Mouse (Mus musculus) midbrain, embryonic 15.5 days (tissue): ENCODE measurements around the gene Gpn2. TPM values are rescaled to one million over a fixed set of nuclear protein-coding genes. Genes with fewer than 3 reads are reported as not detected.

Source experiments
- ATAC-seq: fragments of 200-750 bp; cut with Nextera tagmentation; replicated peaks from 2 replicates; pipeline ENCODE4 v1.8.0; 2017; ENCODE audit warnings: moderate TSS enrichment
- H3K27ac ChIP-seq: fragments of 300-500 bp; sonication (generic); 2 replicates; pipeline ENCODE4 v1.5.1; 2015; ENCODE audit warnings: mild to moderate bottlenecking, inconsistent platforms
- H3K27me3 ChIP-seq: fragments of 300-500 bp; sonication (generic); replicated peaks from 2 replicates; pipeline ENCODE4 v1.6.1; 2015; ENCODE audit warnings: inconsistent platforms
- H3K36me3 ChIP-seq: fragments of 300-500 bp; sonication (generic); replicated peaks from 2 replicates; pipeline ENCODE4 v1.6.1; 2015; ENCODE audit warnings: inconsistent platforms
- H3K4me1 ChIP-seq: fragments of 300-500 bp; sonication (generic); 2 replicates; pipeline ENCODE4 v1.6.1; 2015; ENCODE audit warnings: inconsistent platforms
- H3K4me2 ChIP-seq: fragments of 300-500 bp; sonication (generic); 2 replicates; pipeline ENCODE4 v1.6.1; 2015; ENCODE audit warnings: inconsistent platforms, mild to moderate bottlenecking, moderate library complexity
- H3K4me3 ChIP-seq: fragments of 300-500 bp; sonication (generic); 2 replicates; pipeline ENCODE4 v1.5.1; 2015; ENCODE audit warnings: mild to moderate bottlenecking, inconsistent platforms
- H3K9ac ChIP-seq: fragments of 300-500 bp; sonication (generic); 2 replicates; pipeline ENCODE4 v1.6.1; 2015; ENCODE audit warnings: mild to moderate bottlenecking, inconsistent platforms
- H3K9me3 ChIP-seq: fragments of 300-500 bp; sonication (generic); 2 replicates; pipeline ENCODE4 v1.6.1; 2016; ENCODE audit warnings: inconsistent platforms
- WGBS: fragments of 180-500 bp; shearing (Covaris S2); methylation state at CpG from one replicate; pipeline ENCODE4 v1.1.7; 2015; ENCODE audit warnings: mixed read lengths; 5-methylcytosine and 5-hydroxymethylcytosine counted together
- polyA plus RNA-seq: library from polyadenylated mRNA; unstranded; fragments of >200 nt; fragmentation: Nextera tagmentation; extraction: Ambion mirVana; gene quantifications from 2 replicates; pipeline ENCODE4 v1.2.1, GENCODE M21; 2015

Gpn2 gene
- polyA plus RNA-seq, 1 experiment from 2014 or later, result 18.2 TPM

DNA sequence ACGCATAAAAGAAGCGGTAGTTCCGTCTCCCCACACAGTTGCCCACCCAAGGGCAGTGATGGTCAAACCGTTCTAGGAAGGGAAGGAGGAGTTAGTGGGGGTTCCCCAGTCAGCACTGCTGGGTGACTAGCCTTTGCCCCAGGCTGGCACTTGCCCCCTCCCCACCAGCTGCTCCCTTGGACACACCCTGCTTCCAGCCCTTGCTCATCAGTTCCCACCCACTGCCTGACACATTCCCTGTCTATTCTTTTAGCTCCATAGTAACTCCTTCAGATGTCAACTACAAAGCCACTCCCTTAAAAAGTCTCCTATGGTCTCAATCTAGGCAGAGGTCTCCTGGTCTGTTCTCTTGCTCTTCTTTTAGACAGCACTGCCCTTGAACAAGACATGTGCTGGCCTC, 29.7 kb downstream of the Gpn2 start:
- no peak overlapping the region for H3K27ac ChIP-seq
- 91% methylated on average over 4 of the region's 4 CpGs for WGBS
- no peak overlapping the region for H3K4me3 ChIP-seq
- H3K9ac ChIP-seq, result no peak overlapping the region
- no peak overlapping the region for H3K4me2 ChIP-seq
- no peaks in the 10 kb centered on the region for H3K9me3 ChIP-seq
- H3K4me1 ChIP-seq, result no peaks in the 10 kb centered on the region
- peaks cover 16% of the 10 kb centered on the region for H3K36me3 ChIP-seq
- no peaks in the 10 kb centered on the region for H3K27me3 ChIP-seq
- no peak for ATAC-seq

DNA sequence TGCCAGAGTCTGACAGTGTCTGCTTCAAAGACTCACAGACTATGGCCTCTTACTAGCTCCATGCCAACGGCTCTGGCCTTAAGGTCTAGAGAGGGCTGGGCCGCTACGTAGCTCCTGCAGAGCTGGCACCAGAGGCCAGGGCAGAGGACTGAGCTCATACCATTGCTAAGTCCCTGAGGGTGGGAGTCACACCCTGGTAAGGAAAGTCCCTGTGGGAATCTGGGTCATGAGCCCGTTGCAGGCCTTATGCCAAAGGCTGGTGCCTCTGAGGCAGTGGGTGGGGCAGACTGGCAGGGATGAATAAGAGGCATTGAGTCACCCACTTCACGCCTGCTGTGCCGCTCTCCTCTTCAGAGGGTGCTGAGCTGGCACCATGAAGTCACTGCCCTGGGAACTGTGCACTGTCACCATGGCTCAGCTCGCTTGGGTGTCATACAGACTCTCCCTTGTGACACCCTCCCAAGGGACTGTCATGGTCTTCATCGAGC, 30.2 kb downstream of the Gpn2 start:
- H3K9me3 ChIP-seq, result no peaks in the 10 kb centered on the region
- no peak overlapping the region for H3K9ac ChIP-seq
- no peaks in the 10 kb centered on the region for H3K4me1 ChIP-seq
- no peaks in the 10 kb centered on the region for H3K27me3 ChIP-seq
- WGBS, result 87% methylated on average over 8 of the region's 8 CpGs
- no peak overlapping the region for H3K4me3 ChIP-seq
- ATAC-seq, result no peak
- no peak overlapping the region for H3K4me2 ChIP-seq
- H3K36me3 ChIP-seq, result peaks cover 16% of the 10 kb centered on the region
- no peak overlapping the region for H3K27ac ChIP-seq

- no peaks in the 10 kb centered on the region for H3K4me1 ChIP-seq
- H3K27ac ChIP-seq, result no peak overlapping the region
- no peaks in the 10 kb centered on the region for H3K9me3 ChIP-seq
- no peaks in the 10 kb centered on the region for H3K27me3 ChIP-seq
- no peak overlapping the region for H3K4me3 ChIP-seq
- peaks cover 16% of the 10 kb centered on the region for H3K36me3 ChIP-seq
- H3K4me2 ChIP-seq, result no peak overlapping the region
- ATAC-seq, result no peak
- WGBS, result 86% methylated on average over 10 of the region's 10 CpGs
- no peak overlapping the region for H3K9ac ChIP-seq
Observed at GRCm38 (mm10) chr4:133615416-133615815, 31.3 kb downstream of the Gpn2 start.

- H3K27me3 ChIP-seq, result no peaks in the 10 kb centered on the region
- H3K9me3 ChIP-seq, result no peaks in the 10 kb centered on the region
- WGBS, result 86% methylated on average over 11 of the region's 11 CpGs
- H3K4me1 ChIP-seq, result no peaks in the 10 kb centered on the region
- H3K36me3 ChIP-seq, result peaks cover 3% of the 10 kb centered on the region; the same call in 1 of the 2 replicates
- no peak for ATAC-seq
- H3K27ac ChIP-seq, result no peak overlapping the region
- H3K9ac ChIP-seq, result no peak overlapping the region
- no peak overlapping the region for H3K4me2 ChIP-seq
- no peak overlapping the region for H3K4me3 ChIP-seq
Observed at GRCm38 (mm10) chr4:133617936-133618335, 33.8 kb downstream of the Gpn2 start.

GRCm38 (mm10) chr4:133619473-133620136, 35.4 kb downstream of the Gpn2 start:
- Histone ChIP-seq H3K9me3 (no peaks in the 10 kb centered on the region), H3K27me3 (no peaks in the 10 kb centered on the region), H3K4me3 (no peak overlapping the region), H3K9ac (no peak overlapping the region), H3K36me3 (peaks cover 5% of the 10 kb centered on the region; the same call in 1 of the 2 replicates), H3K4me1 (no peaks in the 10 kb centered on the region), H3K4me2 (no peak overlapping the region), H3K27ac (no peak overlapping the region)
- WGBS, result 74% methylated on average over 4 of the region's 4 CpGs
- no peak for ATAC-seq

- H3K4me1 ChIP-seq, result no peaks in the 10 kb centered on the region
- no peak for ATAC-seq
- WGBS, result 95% methylated on average over 8 of the region's 8 CpGs
Observed at GRCm38 (mm10) chr4:133620668-133621067, 36.5 kb downstream of the Gpn2 start.

DNA sequence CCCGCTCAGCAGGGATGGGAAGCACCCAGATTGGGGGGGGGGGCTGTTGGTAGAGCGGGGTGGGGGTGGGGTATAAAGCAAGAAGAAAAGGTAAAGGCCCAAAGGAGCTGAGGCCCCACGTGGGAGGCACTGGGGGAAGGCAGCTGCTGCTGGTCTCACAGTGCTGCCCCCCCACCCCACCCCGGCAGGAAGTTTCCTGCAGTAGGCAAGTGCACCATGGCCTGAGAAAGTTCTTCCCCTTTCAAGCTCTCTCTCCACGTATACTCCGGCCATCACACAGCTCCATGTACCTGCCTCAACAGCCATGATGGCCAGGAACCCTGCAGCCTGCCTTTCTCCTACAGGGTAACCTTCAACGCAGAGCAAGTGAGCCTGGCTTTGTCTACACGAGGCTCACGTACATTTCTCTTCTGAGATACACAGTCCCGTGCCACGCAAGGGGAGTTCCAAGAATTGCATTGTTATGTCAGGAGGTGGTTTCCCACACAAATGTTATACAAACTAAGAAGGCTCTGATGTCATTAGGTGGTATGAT, 38.1 kb downstream of the Gpn2 start:
- 81% methylated on average over 11 of the region's 11 CpGs for WGBS
- H3K36me3 ChIP-seq, result peaks cover 8% of the 10 kb centered on the region; the same call in 1 of the 2 replicates
- no peak overlapping the region for H3K4me3 ChIP-seq
- H3K9ac ChIP-seq, result no peak overlapping the region
- H3K27me3 ChIP-seq, result no peaks in the 10 kb centered on the region
- no peak for ATAC-seq
- H3K4me2 ChIP-seq, result no peak overlapping the region
- H3K9me3 ChIP-seq, result no peaks in the 10 kb centered on the region
- no peak overlapping the region for H3K27ac ChIP-seq
- no peaks in the 10 kb centered on the region for H3K4me1 ChIP-seq

More at GRCm38 (mm10) chr4:133620668-133621067, 36.5 kb downstream of the Gpn2 start:
- Histone ChIP-seq H3K9me3 (no peaks in the 10 kb centered on the region), H3K9ac (no peak overlapping the region), H3K27me3 (no peaks in the 10 kb centered on the region), H3K36me3 (peaks cover 8% of the 10 kb centered on the region; the same call in 1 of the 2 replicates), H3K4me2 (no peak overlapping the region), H3K27ac (no peak overlapping the region), H3K4me3 (no peak overlapping the region)

DNA sequence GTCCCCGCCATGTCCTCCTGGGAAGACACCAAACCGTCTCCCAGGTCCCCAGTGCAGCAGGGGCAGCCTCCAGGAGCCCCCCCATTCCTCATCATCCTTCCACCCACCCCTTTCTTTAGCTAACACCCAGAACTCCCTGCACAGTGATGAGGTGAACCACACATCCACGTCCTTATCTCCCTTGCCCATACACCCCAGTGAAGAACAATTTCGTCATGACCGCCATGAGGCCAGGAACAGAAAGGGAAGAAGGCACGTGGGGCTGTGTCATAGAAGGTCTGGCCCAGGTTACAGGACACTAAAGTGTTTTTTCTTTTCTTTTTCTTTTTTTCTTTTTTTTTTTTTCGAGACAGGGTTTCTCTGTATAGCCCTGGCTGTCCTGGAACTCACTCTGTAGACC, 40.7 kb downstream of the Gpn2 start:
- no peaks in the 10 kb centered on the region for H3K9me3 ChIP-seq
- H3K27me3 ChIP-seq, result no peaks in the 10 kb centered on the region
- no peak overlapping the region for H3K9ac ChIP-seq
- no peaks in the 10 kb centered on the region for H3K4me1 ChIP-seq
- no peak for ATAC-seq
- no peak overlapping the region for H3K4me3 ChIP-seq
- H3K36me3 ChIP-seq, result peaks cover 8% of the 10 kb centered on the region; the same call in 1 of the 2 replicates
- no peak overlapping the region for H3K27ac ChIP-seq
- 92% methylated on average over 7 of the region's 7 CpGs for WGBS
- H3K4me2 ChIP-seq, result no peak overlapping the region

DNA sequence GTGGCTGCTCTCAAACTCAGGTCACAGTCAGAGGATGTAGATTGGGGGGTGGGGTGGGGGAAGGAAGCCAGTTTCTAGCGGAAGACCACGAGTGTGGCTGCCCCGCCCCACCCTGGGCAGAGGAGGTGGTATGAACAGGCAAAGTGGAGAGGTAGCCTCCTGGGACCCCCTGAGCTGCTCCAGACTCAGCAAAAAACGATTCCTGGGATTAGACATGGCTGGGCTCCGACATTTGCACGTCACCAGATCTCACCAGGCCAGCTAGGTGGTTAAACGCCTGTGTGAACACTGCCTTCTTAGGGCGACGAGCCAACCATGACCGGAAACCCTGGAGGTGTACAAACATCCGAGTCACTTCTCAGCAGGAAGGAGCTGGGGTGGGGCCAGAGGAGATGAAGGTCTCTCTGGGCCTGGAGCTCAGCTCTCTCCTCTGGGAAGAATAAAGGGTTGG, 41.5 kb downstream of the Gpn2 start:
- no peak overlapping the region for H3K9ac ChIP-seq
- no peaks in the 10 kb centered on the region for H3K27me3 ChIP-seq
- H3K4me2 ChIP-seq, result no peak overlapping the region
- H3K36me3 ChIP-seq, result peaks cover 8% of the 10 kb centered on the region; the same call in 1 of the 2 replicates
- H3K9me3 ChIP-seq, result no peaks in the 10 kb centered on the region
- peaks cover 6% of the 10 kb centered on the region; the same call in 1 of the 2 replicates for H3K4me1 ChIP-seq
- H3K4me3 ChIP-seq, result no peak overlapping the region
- WGBS, result 44% methylated on average over 11 of the region's 11 CpGs
- H3K27ac ChIP-seq, result no peak overlapping the region
- no peak for ATAC-seq

DNA sequence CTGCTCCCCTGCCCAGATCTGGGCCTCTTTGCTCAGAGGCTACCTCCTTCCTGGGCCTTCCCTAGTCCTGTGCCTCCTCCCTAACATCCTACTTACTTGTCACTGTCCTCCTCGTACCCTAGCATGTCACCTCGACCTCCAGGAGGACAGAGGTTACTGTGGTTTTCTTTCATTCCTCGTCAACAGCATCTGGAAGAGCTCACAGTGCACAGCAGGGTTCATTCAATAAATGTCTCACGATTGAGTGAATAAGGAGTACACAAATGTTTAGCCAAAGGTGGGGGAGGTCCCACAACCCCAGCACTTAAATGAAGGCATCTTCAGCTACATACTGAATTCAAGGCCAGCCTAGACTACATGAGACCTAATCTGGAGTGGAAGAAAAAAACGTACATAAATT, 42.1 kb downstream of the Gpn2 start:
- Histone ChIP-seq H3K4me3 (no peak overlapping the region), H3K9ac (no peak overlapping the region), H3K4me1 (peaks cover 11% of the 10 kb centered on the region), H3K36me3 (peaks cover 8% of the 10 kb centered on the region; the same call in 1 of the 2 replicates), H3K4me2 (no peak overlapping the region), H3K27ac (no peak overlapping the region), H3K9me3 (no peaks in the 10 kb centered on the region), H3K27me3 (no peaks in the 10 kb centered on the region)
- 34% methylated on average over 5 of the region's 5 CpGs for WGBS
- no peak for ATAC-seq

- 80% methylated on average over 9 of the region's 9 CpGs for WGBS
- Histone ChIP-seq H3K4me1 (peaks cover 15% of the 10 kb centered on the region), H3K27ac (no peak overlapping the region), H3K36me3 (peaks cover 8% of the 10 kb centered on the region; the same call in 1 of the 2 replicates), H3K27me3 (no peaks in the 10 kb centered on the region), H3K9ac (no peak overlapping the region), H3K9me3 (no peaks in the 10 kb centered on the region), H3K4me3 (no peak overlapping the region), H3K4me2 (no peak overlapping the region)
- no peak for ATAC-seq
Observed at GRCm38 (mm10) chr4:133626621-133627020, 42.5 kb downstream of the Gpn2 start.

DNA sequence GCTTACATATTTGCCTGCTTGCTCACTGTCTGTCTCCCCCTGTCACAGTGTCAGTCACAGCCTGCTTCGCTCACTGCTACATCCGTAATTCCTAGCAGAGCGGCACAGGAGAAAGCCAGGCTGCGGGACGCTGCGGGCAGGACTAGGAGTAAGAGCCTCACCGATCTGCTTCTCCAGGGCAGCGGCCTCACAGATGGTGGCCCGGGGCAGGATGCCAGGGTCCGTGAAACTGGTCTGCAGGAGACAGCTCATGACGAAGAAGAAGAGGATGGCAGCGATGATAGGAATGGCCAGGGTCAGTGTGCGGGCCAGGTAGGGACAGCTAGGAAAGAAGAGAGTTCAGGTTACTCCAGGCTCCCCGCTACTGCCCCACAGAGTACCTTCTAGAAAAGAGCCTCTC, 42.9 kb downstream of the Gpn2 start:
- no peak for ATAC-seq
- Histone ChIP-seq H3K27me3 (no peaks in the 10 kb centered on the region), H3K9me3 (no peaks in the 10 kb centered on the region), H3K27ac (no peak overlapping the region), H3K4me2 (no peak overlapping the region), H3K36me3 (peaks cover 8% of the 10 kb centered on the region; the same call in 1 of the 2 replicates), H3K9ac (no peak overlapping the region), H3K4me1 (peaks cover 19% of the 10 kb centered on the region), H3K4me3 (no peak overlapping the region)
- 94% methylated on average over 14 of the region's 14 CpGs for WGBS

- ATAC-seq, result no peak
- Histone ChIP-seq H3K27me3 (no peaks in the 10 kb centered on the region), H3K4me2 (no peak overlapping the region), H3K9ac (no peak overlapping the region), H3K36me3 (peaks cover 8% of the 10 kb centered on the region; the same call in 1 of the 2 replicates), H3K4me3 (no peak overlapping the region), H3K4me1 (peaks cover 28% of the 10 kb centered on the region), H3K27ac (no peak overlapping the region), H3K9me3 (no peaks in the 10 kb centered on the region)
- 84% methylated on average over 2 of the region's 2 CpGs for WGBS
Observed at GRCm38 (mm10) chr4:133628517-133628916, 44.4 kb downstream of the Gpn2 start.
